Mouse (Mus musculus) kidney, postnatal 0 days (tissue): ENCODE data around the gene Prr23a1. TPM values are rescaled to one million over a fixed set of nuclear protein-coding genes. Genes with fewer than 3 reads are reported as not detected.

Experiments
- ATAC-seq: fragments of 200-750 bp; cut with Nextera tagmentation; replicated peaks from 2 replicates; pipeline ENCODE4 v1.8.0; 2017; ENCODE audit warnings: low read depth, moderate number of reproducible peaks, moderate TSS enrichment, moderate library complexity; ENCODE audit not compliant: low FRiP score
- DNase-seq: peaks from one replicate; pipeline ENCODE4 v3.0.0-alpha.2; 2016; ENCODE audit warnings: low spot score
- H3K27ac ChIP-seq: fragments of 300-500 bp; sonication (generic); 2 replicates; pipeline ENCODE4 v1.5.1; 2014; ENCODE audit warnings: mild to moderate bottlenecking
- H3K27me3 ChIP-seq: fragments of 300-500 bp; sonication (generic); 2 replicates; pipeline ENCODE4 v1.6.1; 2014; ENCODE audit warnings: low read length, mixed read lengths; ENCODE audit not compliant: insufficient read depth
- H3K36me3 ChIP-seq: fragments of 300-500 bp; sonication (generic); 2 replicates; pipeline ENCODE4 v1.6.1; 2014; ENCODE audit warnings: low read length, mixed read lengths; ENCODE audit not compliant: insufficient read depth
- H3K4me1 ChIP-seq: fragments of 300-500 bp; sonication (generic); replicated peaks from 2 replicates; pipeline ENCODE4 v1.6.1; 2014; ENCODE audit warnings: antibody characterized with exemption, low read length, mixed read lengths; ENCODE audit not compliant: insufficient read depth
- H3K4me2 ChIP-seq: fragments of 300-500 bp; sonication (generic); 2 replicates; pipeline ENCODE4 v1.6.1; 2014; ENCODE audit warnings: mild to moderate bottlenecking, low read length, moderate library complexity, mixed read lengths
- H3K4me3 ChIP-seq: fragments of 300-500 bp; sonication (generic); replicated peaks from 2 replicates; pipeline ENCODE4 v1.5.1; 2014; ENCODE audit warnings: low read depth, low read length
- H3K9ac ChIP-seq: fragments of 300-500 bp; sonication (generic); 2 replicates; pipeline ENCODE4 v1.6.1; 2014; ENCODE audit warnings: low read depth, low read length
- H3K9me3 ChIP-seq: fragments of 300-500 bp; sonication (generic); replicated peaks from 2 replicates; pipeline ENCODE4 v1.6.1; 2016; ENCODE audit warnings: low read length, inconsistent platforms, mixed read lengths
- CTCF ChIP-seq: IDR thresholded peaks from 2 replicates; pipeline ENCODE4 v1.5.1; 2016; ENCODE audit warnings: antibody characterized with exemption, low read depth, mild to moderate bottlenecking, moderate library complexity
- WGBS: fragments of 180-500 bp; shearing (Covaris S2); extraction: QIAGEN DNeasy Blood & Tissue Kit; methylation state at CpG from one replicate; pipeline ENCODE4 v1.1.7; 2014; 5-methylcytosine and 5-hydroxymethylcytosine counted together
- polyA plus RNA-seq: library from polyadenylated mRNA; unstranded; fragments of >200 nt; fragmentation: Nextera tagmentation; extraction: Ambion mirVana; gene quantifications from 2 replicates; pipeline ENCODE4 v1.2.1, GENCODE M21; 2015

Prr23a1 gene
- polyA plus RNA-seq, 1 experiment from 2014 or later: not detected

GRCm38 (mm10) chr9:98816066-98816465 lies 26.2 kb upstream of the Prr23a1 start:
- Histone ChIP-seq H3K27me3 (no peaks in the 10 kb centered on the region), H3K4me2 (no peak overlapping the region), H3K9ac (no peak overlapping the region), H3K36me3 (no peaks in the 10 kb centered on the region), H3K4me3 (no peak overlapping the region), H3K27ac (no peak overlapping the region), H3K4me1 (no peaks in the 10 kb centered on the region), H3K9me3 (no peaks in the 10 kb centered on the region)
- ATAC-seq (no peak), DNase-seq (no peak)
- TF ChIP-seq CTCF: no peak
- WGBS: 59% methylated on average over 3 of the region's 3 CpGs

GRCm38 (mm10) chr9:98817592-98817991 lies 24.7 kb upstream of the Prr23a1 start:
- DNase-seq (no peak), ATAC-seq (no peak)
- Histone ChIP-seq H3K4me3 (no peak overlapping the region), H3K4me2 (no peak overlapping the region), H3K27ac (no peak overlapping the region), H3K36me3 (no peaks in the 10 kb centered on the region), H3K9me3 (no peaks in the 10 kb centered on the region), H3K27me3 (no peaks in the 10 kb centered on the region), H3K4me1 (no peaks in the 10 kb centered on the region), H3K9ac (no peak overlapping the region)
- WGBS: 80% methylated on average over 7 of the region's 7 CpGs
- TF ChIP-seq CTCF: no peak

- H3K4me2 ChIP-seq: no peak overlapping the region
- no peaks in the 10 kb centered on the region for H3K36me3 ChIP-seq
- no peak for TF ChIP-seq CTCF
- DNase-seq: no peak
- ATAC-seq: no peak
- H3K4me3 ChIP-seq: no peak overlapping the region
- H3K9me3 ChIP-seq: no peaks in the 10 kb centered on the region
- no peaks in the 10 kb centered on the region for H3K4me1 ChIP-seq
- no peak overlapping the region for H3K9ac ChIP-seq
- H3K27me3 ChIP-seq: no peaks in the 10 kb centered on the region
- 18% methylated on average over 5 of the region's 5 CpGs for WGBS
- H3K27ac ChIP-seq: no peak overlapping the region
Measured at GRCm38 (mm10) chr9:98818971-98819370, 23.3 kb upstream of the Prr23a1 start.

- WGBS: 78% methylated on average over 2 of the region's 2 CpGs
- Histone ChIP-seq H3K4me3 (no peak overlapping the region), H3K9ac (no peak overlapping the region), H3K4me1 (no peaks in the 10 kb centered on the region), H3K36me3 (no peaks in the 10 kb centered on the region), H3K27ac (no peak overlapping the region), H3K4me2 (no peak overlapping the region), H3K27me3 (no peaks in the 10 kb centered on the region), H3K9me3 (no peaks in the 10 kb centered on the region)
- no peak for TF ChIP-seq CTCF
- DNase-seq (no peak), ATAC-seq (no peak)
Measured at GRCm38 (mm10) chr9:98819481-98819880, 22.8 kb upstream of the Prr23a1 start.

GRCm38 (mm10) chr9:98820461-98820860 lies 21.8 kb upstream of the Prr23a1 start:
- WGBS: 84% methylated on average over 4 of the region's 4 CpGs
- H3K9me3 ChIP-seq: no peaks in the 10 kb centered on the region
- no peak overlapping the region for H3K4me3 ChIP-seq
- H3K27me3 ChIP-seq: no peaks in the 10 kb centered on the region
- DNase-seq (no peak), ATAC-seq (no peak)
- H3K36me3 ChIP-seq: no peaks in the 10 kb centered on the region
- H3K4me2 ChIP-seq: no peak overlapping the region
- H3K9ac ChIP-seq: no peak overlapping the region
- no peak overlapping the region for H3K27ac ChIP-seq
- TF ChIP-seq CTCF: no peak
- no peaks in the 10 kb centered on the region for H3K4me1 ChIP-seq

GRCm38 (mm10) chr9:98821067-98821466 lies 21.2 kb upstream of the Prr23a1 start:
- H3K9me3 ChIP-seq: no peaks in the 10 kb centered on the region
- H3K4me2 ChIP-seq: no peak overlapping the region
- H3K9ac ChIP-seq: no peak overlapping the region
- TF ChIP-seq CTCF: no peak
- ATAC-seq: no peak
- H3K4me3 ChIP-seq: no peak overlapping the region
- no peak overlapping the region for H3K27ac ChIP-seq
- no peaks in the 10 kb centered on the region for H3K36me3 ChIP-seq
- H3K4me1 ChIP-seq: no peaks in the 10 kb centered on the region
- no peak for DNase-seq
- no peaks in the 10 kb centered on the region for H3K27me3 ChIP-seq

- Histone ChIP-seq H3K4me2 (no peak overlapping the region), H3K27ac (no peak overlapping the region), H3K4me3 (no peak overlapping the region), H3K36me3 (no peaks in the 10 kb centered on the region), H3K9ac (no peak overlapping the region), H3K4me1 (no peaks in the 10 kb centered on the region), H3K9me3 (no peaks in the 10 kb centered on the region), H3K27me3 (no peaks in the 10 kb centered on the region)
- ATAC-seq (no peak), DNase-seq (no peak)
- 91% methylated on average over 7 of the region's 7 CpGs for WGBS
- TF ChIP-seq CTCF: no peak
Measured at GRCm38 (mm10) chr9:98823805-98824204, 18.5 kb upstream of the Prr23a1 start.
